Mouse (Mus musculus) lung, adult 2 months (tissue): ENCODE data around the gene Cdk14. TPM values are rescaled to one million over a fixed set of nuclear protein-coding genes. Genes with fewer than 3 reads are reported as not detected.
"Not testable (repeated sequence)": the region's sequence is repeated elsewhere in the genome, so short reads cannot be mapped to it uniquely, and the experiment has no call there.

Source experiments
- DNase-seq: peaks from one replicate; pipeline ENCODE4 v3.0.0; 2022
- H3K4me1 ChIP-seq: fragments of 200-500 bp; 2 replicates; pipeline ENCODE4 v1.6.1; 2011; ENCODE audit warnings: low read length; ENCODE audit not compliant: control insufficient read depth, insufficient read depth
- H3K4me3 ChIP-seq: fragments of 200-500 bp; replicated peaks from 2 replicates; pipeline ENCODE3; 2011; ENCODE audit warnings: low read depth, mild to moderate bottlenecking, control low read depth, low read length; ENCODE audit errors: extremely low read depth
- CTCF ChIP-seq: fragments of 200-500 bp; IDR thresholded peaks from 2 replicates; pipeline ENCODE4 v1.5.1; 2011; ENCODE audit warnings: mild to moderate bottlenecking, low read length, control low read depth; ENCODE audit not compliant: insufficient read depth
- POLR2A ChIP-seq: fragments of 200-500 bp; IDR thresholded peaks from 2 replicates; pipeline ENCODE4 v1.6.1; 2011; ENCODE audit warnings: low read depth, mild to moderate bottlenecking, control low read depth, low read length, borderline replicate concordance; ENCODE audit errors: extremely low read depth
- WGBS: fragments of 180-500 bp; shearing (Covaris S2); methylation state at CpG from one replicate; pipeline ENCODE4 v1.1.7; 2018; 5-methylcytosine and 5-hydroxymethylcytosine counted together
- polyA plus RNA-seq: library from polyadenylated mRNA; depleted of rRNA; stranded (reverse); fragments of >200 nt; gene quantifications from 2 replicates; pipeline ENCODE4 v1.2.3, GENCODE M21; 2012

Gene Cdk14
- polyA plus RNA-seq, 1 experiment = 19.0 TPM

- no peak for TF ChIP-seq CTCF
- TF ChIP-seq POLR2A = no peak
- no peaks in the 10 kb centered on the region for H3K4me1 ChIP-seq
- no peak for DNase-seq
- no peak overlapping the region for H3K4me3 ChIP-seq
- 74% methylated on average over 10 of the region's 10 CpGs for WGBS
Measured at GRCm38 (mm10) chr5:4916390-4917273, 503.5 kb downstream of the Cdk14 start.

DNA sequence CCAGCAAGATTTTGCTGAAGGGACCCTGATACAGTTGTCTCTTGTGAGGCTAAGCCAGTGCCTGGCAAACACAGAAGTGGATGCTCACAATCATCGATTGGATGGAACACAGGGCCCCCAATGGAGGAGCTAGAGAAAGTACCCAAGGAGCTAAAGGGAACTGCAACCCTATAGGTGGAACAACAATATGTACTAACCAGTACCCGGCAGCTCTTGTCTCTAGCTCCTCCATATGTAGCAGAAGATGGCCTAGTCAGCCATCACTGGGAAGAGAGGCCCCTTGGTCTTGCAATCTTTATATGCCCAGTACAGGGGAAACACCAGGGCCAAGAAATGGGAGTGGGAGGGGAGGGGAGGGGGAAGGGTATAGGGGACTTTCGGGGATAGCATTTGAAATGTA is 515.2 kb downstream of the Cdk14 start:
- H3K4me1 ChIP-seq, DNase-seq, H3K4me3 ChIP-seq: not testable (repeated sequence)
- 94% methylated on average over 3 of the region's 3 CpGs for WGBS

- Histone ChIP-seq H3K4me1 (no peaks in the 10 kb centered on the region), H3K4me3 (no peak overlapping the region)
- TF ChIP-seq POLR2A (no peak), CTCF (no peak)
- WGBS = 83% methylated on average over 2 of the region's 2 CpGs
- no peak for DNase-seq
Measured at GRCm38 (mm10) chr5:4898241-4898640, 521.9 kb downstream of the Cdk14 start.

- Histone ChIP-seq H3K4me1 (no peaks in the 10 kb centered on the region), H3K4me3 (no peak overlapping the region)
- WGBS = 70% methylated on average over 3 of the region's 3 CpGs
- no peak for TF ChIP-seq POLR2A
- TF ChIP-seq CTCF = no peak
- no peak for DNase-seq
Measured at GRCm38 (mm10) chr5:4894988-4895387, 525.1 kb downstream of the Cdk14 start.

DNA sequence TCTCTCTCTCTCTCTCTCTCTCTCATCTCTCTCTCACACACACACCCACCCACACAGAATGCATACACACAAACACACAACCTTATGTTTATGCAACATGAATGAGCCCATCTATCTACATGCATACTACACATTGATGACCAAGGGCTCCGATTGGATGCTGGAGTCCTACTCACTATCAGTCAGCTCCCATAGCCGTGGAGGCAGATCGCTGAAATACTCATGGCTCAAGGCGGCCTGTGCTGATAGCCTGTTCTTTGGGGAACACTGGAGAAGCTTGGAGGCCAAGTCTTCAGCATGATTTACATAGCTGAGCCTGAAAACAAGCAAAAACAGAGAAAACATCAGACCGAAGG is 526.3 kb downstream of the Cdk14 start:
- TF ChIP-seq CTCF (no peak), POLR2A (no peak)
- no peak overlapping the region for H3K4me3 ChIP-seq
- WGBS = 86% methylated on average over 5 of the region's 5 CpGs
- no peaks in the 10 kb centered on the region for H3K4me1 ChIP-seq
- DNase-seq = no peak

GRCm38 (mm10) chr5:4893206-4893851 is 526.8 kb downstream of the Cdk14 start:
- H3K4me1 ChIP-seq = no peaks in the 10 kb centered on the region
- 58% methylated on average over 5 of the region's 5 CpGs for WGBS
- TF ChIP-seq POLR2A (no peak), CTCF (no peak)
- no peak overlapping the region for H3K4me3 ChIP-seq
- no peak for DNase-seq

GRCm38 (mm10) chr5:4892734-4893133 is 527.4 kb downstream of the Cdk14 start:
- WGBS = 61% methylated on average over 4 of the region's 4 CpGs
- no peak for TF ChIP-seq CTCF
- TF ChIP-seq POLR2A = no peak
- no peak for DNase-seq
- no peaks in the 10 kb centered on the region for H3K4me1 ChIP-seq
- H3K4me3 ChIP-seq = no peak overlapping the region

DNA sequence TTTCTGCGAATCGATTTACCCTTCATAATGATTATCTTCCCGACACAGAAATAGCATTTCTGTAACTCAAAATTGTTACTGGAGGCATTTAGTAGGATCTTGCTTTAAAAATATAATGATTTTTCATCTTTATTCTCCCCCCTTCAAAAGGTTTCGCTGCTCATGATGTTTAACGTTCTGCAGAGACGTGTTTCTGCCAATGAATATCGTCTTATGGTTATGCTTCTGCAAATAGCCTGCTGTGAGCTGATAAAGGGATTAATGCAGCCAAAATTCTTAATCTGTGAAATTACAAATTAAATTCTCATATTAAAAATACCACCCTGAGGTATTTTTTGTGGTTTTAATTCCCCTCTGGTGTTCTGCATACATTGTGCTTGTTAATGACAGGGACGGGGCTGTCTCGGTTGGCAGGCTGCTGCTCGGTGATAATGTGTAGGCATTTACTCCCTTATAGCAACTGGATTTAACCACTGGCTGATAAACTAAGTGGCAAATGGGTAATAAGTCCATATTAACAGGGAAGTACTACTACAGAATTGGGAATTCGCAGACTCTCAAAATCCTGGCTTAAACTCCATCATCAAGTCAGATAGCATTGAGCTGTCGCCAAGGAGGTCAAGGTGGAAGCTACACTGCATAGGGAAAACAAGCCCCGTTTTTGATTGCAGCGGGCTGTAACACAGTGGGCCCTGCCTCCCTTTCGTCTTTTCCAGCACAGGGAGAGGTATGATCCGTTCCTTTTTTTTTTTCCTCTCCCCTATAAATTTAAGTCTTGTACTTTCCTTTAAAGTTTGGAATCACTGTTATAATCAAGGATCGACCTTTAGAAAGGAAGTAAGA is 528.0 kb downstream of the Cdk14 start:
- WGBS = 84% methylated on average over 17 of the region's 17 CpGs
- Histone ChIP-seq H3K4me1 (no peaks in the 10 kb centered on the region), H3K4me3 (no peak overlapping the region)
- DNase-seq = no peak
- TF ChIP-seq POLR2A (no peak), CTCF (no peak)

- 90% methylated on average over 4 of the region's 4 CpGs for WGBS
- no peak for TF ChIP-seq CTCF
- TF ChIP-seq POLR2A = no peak
- Histone ChIP-seq H3K4me1 (no peaks in the 10 kb centered on the region), H3K4me3 (no peak overlapping the region)
- no peak for DNase-seq
Measured at GRCm38 (mm10) chr5:4887069-4887468, 533.0 kb downstream of the Cdk14 start.
